Mouse (Mus musculus): ENCODE measurements at regions not wholly inside any gene's neighbourhood (a gene's known extent, or its start where the extent isn't known, plus 50 kb on each side); places are given as distances from the start of the nearest gene placed in this dataset.

DNA sequence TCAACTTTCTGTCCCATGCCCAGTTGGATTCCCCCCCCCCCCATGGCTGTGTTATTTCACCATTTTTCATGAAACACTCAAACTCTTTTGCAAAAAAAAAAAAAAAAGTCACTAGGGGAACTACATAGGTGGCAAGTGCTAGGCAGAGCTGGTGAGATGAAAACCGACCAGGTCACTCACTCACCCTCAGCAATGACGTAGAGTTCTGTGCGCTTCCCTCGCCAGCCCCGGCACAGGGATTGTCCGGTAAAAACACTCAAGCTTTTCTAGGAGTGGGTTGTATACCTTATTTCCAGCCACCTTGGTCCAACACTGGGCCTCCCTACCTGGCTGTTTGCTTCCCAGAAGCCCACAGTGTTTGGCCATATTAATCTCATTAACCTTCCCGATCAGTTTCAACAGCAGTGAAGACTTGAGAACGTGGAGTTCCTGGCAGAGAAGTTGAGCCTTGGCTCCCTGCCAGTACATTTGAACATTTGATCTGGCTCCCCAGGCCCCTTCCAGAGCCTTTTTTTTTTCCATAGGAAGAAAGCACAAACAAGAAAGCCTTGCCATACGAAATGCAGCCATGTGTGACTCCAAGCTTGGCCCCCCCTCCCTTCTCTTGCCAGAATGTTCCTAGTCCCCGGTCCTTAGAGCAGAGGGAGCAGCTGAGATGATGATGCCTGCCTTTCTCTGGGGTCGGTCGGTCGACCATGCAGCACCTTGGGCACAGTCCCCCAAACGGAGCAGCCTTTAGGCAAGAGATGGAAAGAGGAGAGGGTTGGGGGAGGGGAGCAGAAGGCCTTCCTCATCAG, 65.9 kb upstream of the Pou3f3 start:
- TF ChIP-seq CTCF (IDR thresholded peaks at IDR 0.05; ENCODE audit: low read depth), result no peak
- 52% methylated on average over 14 of the region's 14 CpGs for WGBS

DNA sequence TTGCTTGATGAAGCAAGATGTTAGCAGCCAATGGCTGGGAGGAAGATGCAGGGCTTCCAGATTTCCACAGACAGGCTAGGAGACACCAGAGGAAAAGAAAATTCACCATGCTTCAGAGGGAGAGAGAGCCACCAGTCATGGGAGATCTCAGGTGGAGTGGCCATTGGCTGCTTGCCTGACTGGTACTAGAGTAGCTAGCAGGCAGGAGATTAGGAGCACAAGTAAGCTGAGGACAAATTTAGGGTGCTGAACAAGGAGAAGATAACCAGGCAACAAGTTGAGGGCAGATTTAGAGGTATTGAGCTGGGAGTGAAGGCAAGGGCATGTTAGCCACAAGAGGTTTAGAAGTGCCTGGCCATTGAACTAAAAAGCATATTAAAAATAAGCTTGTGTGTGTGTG, 63.3 kb upstream of the Pou3f3 start:
- Histone ChIP-seq H3K36me3 (ENCODE audit: control insufficient read depth, insufficient read depth) (no peaks in the 10 kb centered on the region), H3K9ac (ENCODE audit: low read depth, low read length) (no peak overlapping the region), H3K4me3 (ENCODE audit: low read depth, low read length) (no peak overlapping the region), H3K4me2 (replicated peaks; ENCODE audit: low read depth) (no peak overlapping the region), H3K27me3 (replicated peaks; ENCODE audit: control insufficient read depth, insufficient read depth, low read length) (no peaks in the 10 kb centered on the region), H3K9me3 (ENCODE audit: control insufficient read depth) (no peaks in the 10 kb centered on the region), H3K27ac (ENCODE audit: low read depth, low read length) (no peak overlapping the region), H3K4me1 (replicated peaks; ENCODE audit: control insufficient read depth, insufficient read depth, low read length) (no peaks in the 10 kb centered on the region)
- no peak for ATAC-seq
- TF ChIP-seq CTCF (IDR thresholded peaks at IDR 0.05; ENCODE audit: low read depth), result no peak

More for the DNA sequence above, 65.9 kb upstream of the Pou3f3 start:
- ATAC-seq, result no peak
- Histone ChIP-seq H3K27ac (ENCODE audit: low read depth, low read length) (no peak overlapping the region), H3K4me3 (ENCODE audit: low read depth, low read length) (no peak overlapping the region), H3K4me2 (replicated peaks; ENCODE audit: low read depth) (no peak overlapping the region), H3K4me1 (replicated peaks; ENCODE audit: control insufficient read depth, insufficient read depth, low read length) (no peaks in the 10 kb centered on the region), H3K9ac (ENCODE audit: low read depth, low read length) (no peak overlapping the region), H3K9me3 (ENCODE audit: control insufficient read depth) (no peaks in the 10 kb centered on the region), H3K36me3 (ENCODE audit: control insufficient read depth, insufficient read depth) (no peaks in the 10 kb centered on the region), H3K27me3 (replicated peaks; ENCODE audit: control insufficient read depth, insufficient read depth, low read length) (no peaks in the 10 kb centered on the region)

DNA sequence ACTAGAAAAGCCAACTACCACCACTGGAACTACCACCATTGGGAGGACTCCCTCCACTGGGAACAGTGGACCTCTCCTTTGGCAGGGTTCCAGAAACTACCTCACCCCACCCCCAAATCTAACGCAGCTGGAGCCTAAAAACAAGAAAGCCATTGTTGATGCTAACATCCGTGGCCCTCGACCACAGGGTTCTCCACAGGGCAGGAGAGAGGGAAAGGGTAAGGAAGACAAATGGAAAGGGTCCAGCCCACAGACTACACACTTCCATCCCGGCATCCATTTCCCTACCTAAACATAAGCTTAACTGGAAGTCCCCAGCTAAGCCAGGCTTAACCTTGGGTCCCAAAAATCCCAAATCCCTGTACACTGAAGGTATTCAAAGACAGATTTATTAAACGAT, 59.0 kb upstream of the Pou3f3 start:
- Histone ChIP-seq H3K9me3 (ENCODE audit: control insufficient read depth) (no peaks in the 10 kb centered on the region), H3K4me3 (ENCODE audit: low read depth, low read length) (no peak overlapping the region), H3K27me3 (replicated peaks; ENCODE audit: control insufficient read depth, insufficient read depth, low read length) (no peaks in the 10 kb centered on the region), H3K36me3 (ENCODE audit: control insufficient read depth, insufficient read depth) (no peaks in the 10 kb centered on the region), H3K4me2 (replicated peaks; ENCODE audit: low read depth) (no peak overlapping the region), H3K9ac (ENCODE audit: low read depth, low read length) (no peak overlapping the region), H3K4me1 (replicated peaks; ENCODE audit: control insufficient read depth, insufficient read depth, low read length) (no peaks in the 10 kb centered on the region), H3K27ac (ENCODE audit: low read depth, low read length) (no peak overlapping the region)
- 66% methylated on average over 5 of the region's 5 CpGs for WGBS
- ATAC-seq, result no peak
- TF ChIP-seq CTCF (IDR thresholded peaks at IDR 0.05; ENCODE audit: low read depth), result no peak

Measured in intestine, postnatal 0 days (tissue).